Mouse (Mus musculus) midbrain, embryonic 14.5 days (tissue): ENCODE data around the gene Gramd1a. TPM values are rescaled to one million over a fixed set of nuclear protein-coding genes. Genes with fewer than 3 reads are reported as not detected.

Source experiments
- ATAC-seq: fragments of 200-750 bp; cut with Nextera tagmentation; 2 replicates; pipeline ENCODE4 v1.8.0; 2017; ENCODE audit warnings: moderate number of reproducible peaks, moderate library complexity; ENCODE audit not compliant: low FRiP score, low TSS enrichment
- DNase-seq: peaks from one replicate; pipeline ENCODE4 v3.0.0-alpha.2; 2015
- H3K27ac ChIP-seq: fragments of 300-500 bp; sonication (generic); replicated peaks from 2 replicates; pipeline ENCODE4 v1.5.1; 2014; ENCODE audit warnings: mild to moderate bottlenecking, low read depth, low read length, moderate library complexity
- H3K27me3 ChIP-seq: fragments of 300-500 bp; sonication (generic); 2 replicates; pipeline ENCODE4 v1.6.1; 2014; ENCODE audit warnings: low read length, control low read depth, mixed read lengths; ENCODE audit not compliant: control insufficient read depth, insufficient read depth
- H3K36me3 ChIP-seq: fragments of 300-500 bp; sonication (generic); 2 replicates; pipeline ENCODE4 v1.6.1; 2014; ENCODE audit warnings: low read length, control low read depth; ENCODE audit not compliant: control insufficient read depth, insufficient read depth
- H3K4me1 ChIP-seq: fragments of 300-500 bp; sonication (generic); 2 replicates; pipeline ENCODE4 v1.6.1; 2014; ENCODE audit warnings: mild to moderate bottlenecking, antibody characterized with exemption, low read length, control low read depth; ENCODE audit not compliant: control insufficient read depth, insufficient read depth
- H3K4me2 ChIP-seq: fragments of 300-500 bp; sonication (generic); 2 replicates; pipeline ENCODE4 v1.6.1; 2014; ENCODE audit warnings: mild to moderate bottlenecking, low read length, moderate library complexity
- H3K4me3 ChIP-seq: fragments of 300-500 bp; sonication (generic); replicated peaks from 2 replicates; pipeline ENCODE4 v1.5.1; 2014; ENCODE audit warnings: low read depth, low read length
- H3K9ac ChIP-seq: fragments of 300-500 bp; sonication (generic); replicated peaks from 2 replicates; pipeline ENCODE4 v1.6.1; 2014; ENCODE audit warnings: mild to moderate bottlenecking, low read length, moderate library complexity
- H3K9me3 ChIP-seq: fragments of 300-500 bp; sonication (generic); 2 replicates; pipeline ENCODE4 v1.6.1; 2016; ENCODE audit warnings: low read length, control low read depth, mixed read lengths; ENCODE audit not compliant: control insufficient read depth
- WGBS: fragments of 180-500 bp; shearing (Covaris S2); extraction: QIAGEN DNeasy Blood & Tissue Kit; methylation state at CpG from one replicate; pipeline ENCODE4 v1.1.7; 2014; 5-methylcytosine and 5-hydroxymethylcytosine counted together
- polyA plus RNA-seq: library from polyadenylated mRNA; unstranded; fragments of >200 nt; fragmentation: Nextera tagmentation; extraction: Ambion mirVana; gene quantifications from 2 replicates; pipeline ENCODE4 v1.2.1, GENCODE M21; 2014

Gramd1a gene
- 205 and 232 TPM in 2 replicates for polyA plus RNA-seq

GRCm38 (mm10) chr7:31155296-31156033 lies at the start of gene Gramd1a:
Gramd1a (minus strand) TSS chr7:31155896.
- ATAC-seq = no peak
- no peak for DNase-seq
- WGBS = 75% methylated on average over 5 of the region's 5 CpGs

GRCm38 (mm10) chr7:31195591-31196307 lies 40.1 kb upstream of the Gramd1a start:
- Histone ChIP-seq H3K4me1 (no peaks in the 10 kb centered on the region), H3K4me2 (no peak overlapping the region), H3K36me3 (no peaks in the 10 kb centered on the region), H3K9ac (no peak overlapping the region), H3K27ac (no peak overlapping the region), H3K27me3 (no peaks in the 10 kb centered on the region), H3K9me3 (no peaks in the 10 kb centered on the region), H3K4me3 (no peak overlapping the region)
- ATAC-seq (no peak), DNase-seq (no peak)
- 78% methylated on average over 3 of the region's 3 CpGs for WGBS

More at GRCm38 (mm10) chr7:31155296-31156033, at the start of gene Gramd1a:
- H3K9ac ChIP-seq = no peak within 1 kb of the TSS
- H3K4me1 ChIP-seq = peaks cover 9% of the 10 kb centered on the region
- H3K4me2 ChIP-seq = no peak within 1 kb of the TSS
- no peaks in the 10 kb centered on the region for H3K36me3 ChIP-seq
- H3K4me3 ChIP-seq = no peak within 1 kb of the TSS
- no peaks in the 10 kb centered on the region for H3K27me3 ChIP-seq
- no peaks in the 10 kb centered on the region for H3K9me3 ChIP-seq
- 0 out of 2 replicates have a peak within 1 kb of the TSS, but pooled peaks have one; percentile 8 for H3K27ac ChIP-seq

DNA sequence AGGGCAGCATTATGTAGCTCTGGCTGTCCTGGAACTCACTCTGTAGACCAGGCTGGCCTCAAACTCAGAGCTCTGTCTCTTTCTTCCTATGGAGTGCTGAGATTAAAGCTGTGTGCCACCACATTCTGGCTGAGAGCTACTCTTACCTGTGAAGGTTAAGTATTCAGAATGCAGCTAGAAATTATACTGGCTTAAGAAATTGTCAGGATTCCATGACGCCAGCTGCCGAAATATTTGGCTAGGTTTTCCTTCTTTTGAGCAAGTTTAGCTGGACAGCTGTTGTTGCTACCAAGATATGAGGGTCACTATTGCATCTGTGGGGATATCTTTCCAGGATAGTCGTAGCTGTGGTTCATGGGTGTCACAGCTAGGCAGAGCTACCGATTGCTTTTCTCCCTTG lies 29.0 kb upstream of the Gramd1a start:
- H3K4me3 ChIP-seq = no peak overlapping the region
- ATAC-seq (no peak), DNase-seq (no peak)
- WGBS = 88% methylated on average over 4 of the region's 4 CpGs
- H3K36me3 ChIP-seq = no peaks in the 10 kb centered on the region
- no peak overlapping the region for H3K4me2 ChIP-seq
- no peak overlapping the region for H3K9ac ChIP-seq
- no peaks in the 10 kb centered on the region for H3K27me3 ChIP-seq
- H3K27ac ChIP-seq = no peak overlapping the region
- no peaks in the 10 kb centered on the region for H3K4me1 ChIP-seq
- H3K9me3 ChIP-seq = no peaks in the 10 kb centered on the region

GRCm38 (mm10) chr7:31182863-31183262 lies 27.2 kb upstream of the Gramd1a start:
- H3K4me2 ChIP-seq = no peak overlapping the region
- no peak overlapping the region for H3K4me3 ChIP-seq
- H3K4me1 ChIP-seq = no peaks in the 10 kb centered on the region
- no peaks in the 10 kb centered on the region for H3K9me3 ChIP-seq
- 53% methylated on average over 2 of the region's 2 CpGs for WGBS
- DNase-seq = no peak
- ATAC-seq = no peak
- no peak overlapping the region for H3K27ac ChIP-seq
- no peaks in the 10 kb centered on the region for H3K27me3 ChIP-seq
- H3K9ac ChIP-seq = no peak overlapping the region
- H3K36me3 ChIP-seq = no peaks in the 10 kb centered on the region

- no peaks in the 10 kb centered on the region for H3K36me3 ChIP-seq
- no peak overlapping the region for H3K9ac ChIP-seq
- no peaks in the 10 kb centered on the region for H3K4me1 ChIP-seq
- H3K27ac ChIP-seq = no peak overlapping the region
- 34% methylated on average over 22 of the region's 22 CpGs for WGBS
- peak; percentile 89 for DNase-seq
- peak; percentile 57; the same call in 1 of the 2 replicates for ATAC-seq
- H3K27me3 ChIP-seq = no peaks in the 10 kb centered on the region; the same call in 1 of the 2 replicates
- H3K4me3 ChIP-seq = no peak overlapping the region
- peak overlapping the region; percentile 38 for H3K4me2 ChIP-seq
- no peaks in the 10 kb centered on the region for H3K9me3 ChIP-seq
These were observed 21.4 kb upstream of the Gramd1a start for GRCm38 (mm10) chr7:31176886-31177763.

- Histone ChIP-seq H3K9me3 (no peaks in the 10 kb centered on the region), H3K36me3 (no peaks in the 10 kb centered on the region), H3K4me3 (no peak overlapping the region), H3K27ac (no peak overlapping the region), H3K27me3 (no peaks in the 10 kb centered on the region; the same call in 1 of the 2 replicates), H3K4me2 (no peak overlapping the region), H3K4me1 (no peaks in the 10 kb centered on the region), H3K9ac (no peak overlapping the region)
- DNase-seq (no peak), ATAC-seq (no peak)
- WGBS = 81% methylated on average over 3 of the region's 3 CpGs
These were observed 19.4 kb upstream of the Gramd1a start for GRCm38 (mm10) chr7:31175096-31175495.

GRCm38 (mm10) chr7:31174466-31174865 lies 18.8 kb upstream of the Gramd1a start:
- no peak overlapping the region for H3K9ac ChIP-seq
- WGBS = 84% methylated on average over 8 of the region's 8 CpGs
- H3K4me1 ChIP-seq = no peaks in the 10 kb centered on the region
- H3K27me3 ChIP-seq = no peaks in the 10 kb centered on the region; the same call in 1 of the 2 replicates
- no peaks in the 10 kb centered on the region for H3K9me3 ChIP-seq
- H3K4me2 ChIP-seq = no peak overlapping the region
- no peak overlapping the region for H3K4me3 ChIP-seq
- DNase-seq (no peak), ATAC-seq (no peak)
- H3K36me3 ChIP-seq = no peaks in the 10 kb centered on the region
- H3K27ac ChIP-seq = no peak overlapping the region

DNA sequence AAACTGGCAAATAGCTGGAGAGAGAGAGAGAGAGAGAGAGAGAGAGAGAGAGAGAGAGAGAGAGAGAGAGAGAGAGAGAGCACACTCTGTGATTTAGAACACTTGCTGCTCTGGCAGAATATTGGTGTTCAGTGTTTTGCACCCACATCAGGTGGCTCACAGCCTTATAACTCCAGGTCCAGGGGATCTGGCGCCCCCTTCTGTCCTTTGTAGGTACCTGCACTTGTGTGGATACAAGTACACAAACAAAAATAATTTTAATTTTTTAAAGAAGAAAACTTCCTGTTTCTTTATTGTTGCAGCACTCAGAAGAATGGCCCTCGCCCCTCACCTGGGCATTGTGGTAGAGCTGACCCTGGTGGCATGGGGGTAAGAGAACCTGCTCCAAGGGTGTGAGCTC lies 16.5 kb upstream of the Gramd1a start:
- no peaks in the 10 kb centered on the region for H3K9me3 ChIP-seq
- ATAC-seq (no peak), DNase-seq (peak; percentile 51)
- H3K4me1 ChIP-seq = no peaks in the 10 kb centered on the region
- 15% methylated on average over 2 of the region's 2 CpGs for WGBS
- no peak overlapping the region for H3K9ac ChIP-seq
- no peaks in the 10 kb centered on the region for H3K27me3 ChIP-seq
- no peak overlapping the region for H3K4me2 ChIP-seq
- no peak overlapping the region for H3K4me3 ChIP-seq
- no peak overlapping the region for H3K27ac ChIP-seq
- no peaks in the 10 kb centered on the region for H3K36me3 ChIP-seq
